Mouse (Mus musculus) lung, adult 10 weeks (tissue): ENCODE measurements around the gene Nhlrc4. TPM values are rescaled to one million over a fixed set of nuclear protein-coding genes. Genes with fewer than 3 reads are reported as not detected.

ENCODE experiments used
- polyA plus RNA-seq: library from polyadenylated mRNA; stranded (reverse); fragments of 350-450 nt; fragmentation: Illumina TruSeq; extraction: RNeasy Lipid Tissue Mini Kit (QIAGEN cat#74804); gene quantifications from one replicate; pipeline ENCODE4 v1.2.3, GENCODE M21; 2014; ENCODE audit warnings: low read depth, low replicate concordance; ENCODE audit not compliant: insufficient read depth

Nhlrc4 gene
- 7.5 TPM for polyA plus RNA-seq

DNA sequence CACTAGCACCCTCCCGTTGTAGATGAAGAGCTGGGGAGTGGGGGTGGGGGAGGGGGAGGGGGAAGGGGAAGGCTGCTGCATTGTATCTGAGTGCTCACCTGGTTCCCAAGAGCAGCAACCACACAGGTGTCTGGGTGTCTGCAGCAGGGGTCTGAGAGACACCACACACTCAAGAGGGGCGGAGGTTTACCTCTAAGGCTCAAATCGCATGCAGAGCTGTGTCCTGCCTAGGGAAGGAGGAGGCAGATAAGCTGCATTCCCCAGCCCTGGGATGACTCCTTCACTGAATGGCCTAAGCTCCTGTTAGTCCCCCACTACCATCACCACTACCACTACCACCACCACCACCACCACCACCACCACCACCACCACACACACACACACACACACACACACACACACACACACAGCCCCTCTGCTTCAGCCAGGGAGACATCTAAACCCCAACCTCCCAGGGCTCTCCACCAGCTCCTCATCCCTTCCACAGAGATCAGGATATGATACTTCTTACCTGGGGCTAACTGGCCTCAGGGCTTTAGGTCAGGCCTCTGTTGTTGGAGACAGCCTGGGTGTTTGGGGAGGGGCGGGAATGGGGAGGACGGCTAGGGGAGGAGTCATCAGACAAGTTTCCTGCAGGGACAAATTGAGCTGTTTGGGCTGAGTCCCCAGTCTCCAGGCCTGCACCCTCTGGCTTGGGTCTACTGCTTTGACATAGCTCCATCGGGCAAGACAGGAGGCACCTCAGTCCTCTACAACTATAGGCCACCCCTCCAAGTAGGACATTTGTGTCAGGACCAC, at the start of gene Nhlrc4, which contains the start of gene Pigq:
Gene Nhlrc4, minus strand, starts transcription at position 596 of the 798 bp plus-strand sequence.
Gene Pigq, minus strand, starts transcription at position 571 of the 798 bp plus-strand sequence.

DNA sequence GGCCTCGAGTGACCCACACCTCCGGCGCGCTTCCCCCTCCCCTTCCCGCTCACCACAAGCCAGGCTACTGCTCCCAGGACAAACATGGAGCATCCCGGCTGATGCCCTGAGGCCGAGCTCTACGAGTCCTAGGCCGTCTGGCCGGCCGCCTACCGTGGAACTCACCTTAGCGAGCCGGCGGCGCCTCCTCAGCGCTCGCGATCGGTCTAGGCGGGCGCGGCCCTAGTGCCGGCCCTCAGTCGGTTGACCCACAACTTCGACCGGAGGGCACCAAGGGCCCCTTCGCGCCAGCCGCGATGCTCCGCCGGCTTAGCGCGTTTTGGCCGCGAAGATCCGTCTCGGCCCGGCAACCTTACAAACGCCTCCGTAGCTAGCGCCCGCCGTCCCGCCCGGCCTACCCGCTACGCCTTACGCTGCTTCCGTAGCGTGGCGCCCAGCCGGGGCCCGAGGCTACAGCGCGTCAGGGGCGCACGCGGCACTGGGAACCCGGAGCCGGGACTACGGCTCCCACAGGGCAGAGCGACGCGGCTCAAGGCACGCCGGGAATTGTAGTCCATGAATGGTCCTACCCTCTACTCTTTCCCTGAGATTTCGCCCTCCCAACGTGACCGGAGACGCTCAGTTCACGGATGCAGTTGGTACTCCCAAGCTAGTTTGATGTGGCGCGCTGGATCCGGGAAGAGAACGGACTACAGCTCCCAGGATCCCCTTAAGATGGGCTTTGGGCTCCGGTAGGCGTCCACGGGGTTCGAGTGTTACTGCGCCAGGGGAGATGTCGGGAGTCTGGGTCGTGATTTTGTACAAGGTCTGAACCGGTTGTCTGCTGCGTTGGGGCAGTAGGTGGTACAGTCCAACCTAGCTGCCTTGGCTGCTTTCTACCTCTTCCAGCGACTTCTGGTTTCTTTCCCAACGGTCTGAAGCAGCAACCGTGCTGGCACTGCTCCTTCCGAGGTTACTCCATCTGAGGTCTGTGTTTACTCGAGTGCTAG, 40.8 kb upstream of the Nhlrc4 start, which contains the start of gene Capn15:
Gene Capn15, minus strand, starts transcription at position 491 of the 989 bp plus-strand sequence.

DNA sequence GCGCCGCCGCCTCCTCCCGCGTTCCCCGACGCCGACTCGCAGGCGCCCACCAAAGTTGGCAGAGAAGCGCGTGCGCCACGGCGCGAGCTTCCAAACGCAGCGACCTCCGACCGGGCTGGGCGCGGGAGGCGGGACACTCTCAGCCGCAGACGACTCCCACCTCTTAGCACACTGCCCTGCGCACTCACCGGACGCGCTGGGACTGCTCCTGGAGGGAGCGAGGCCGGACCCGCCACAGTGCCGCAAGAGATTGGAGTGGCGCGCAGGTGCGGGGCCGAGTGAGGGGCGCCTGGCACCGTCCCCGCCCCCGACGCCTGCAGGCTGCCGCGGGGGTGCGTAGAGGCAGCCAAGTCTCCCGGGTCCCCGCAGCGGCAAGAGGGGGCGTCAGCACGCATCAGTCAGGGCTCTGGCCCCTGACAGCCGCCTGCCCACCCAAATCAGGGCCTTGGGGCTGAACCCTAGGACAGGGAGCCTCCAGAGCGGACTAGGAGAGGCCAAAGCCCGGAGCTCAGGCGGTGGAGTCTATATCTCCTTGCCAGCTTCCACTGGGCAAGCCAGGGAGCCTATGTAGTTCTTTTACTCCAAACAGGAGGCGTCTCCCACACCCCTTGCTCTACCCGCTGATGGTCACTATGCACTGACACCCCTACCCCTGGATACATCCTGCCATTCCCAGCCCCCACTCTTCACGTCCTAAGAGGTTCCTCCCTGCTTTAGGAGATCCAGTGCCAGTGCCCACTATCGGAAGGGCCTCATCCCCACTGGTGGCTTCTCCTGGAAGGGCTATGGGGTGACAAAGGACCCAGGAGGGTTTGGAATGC, 7.3 kb upstream of the Nhlrc4 start, which contains the start of gene A930017K11Rik:
Gene A930017K11Rik, minus strand, starts transcription at position 763 of the 821 bp plus-strand sequence.

DNA sequence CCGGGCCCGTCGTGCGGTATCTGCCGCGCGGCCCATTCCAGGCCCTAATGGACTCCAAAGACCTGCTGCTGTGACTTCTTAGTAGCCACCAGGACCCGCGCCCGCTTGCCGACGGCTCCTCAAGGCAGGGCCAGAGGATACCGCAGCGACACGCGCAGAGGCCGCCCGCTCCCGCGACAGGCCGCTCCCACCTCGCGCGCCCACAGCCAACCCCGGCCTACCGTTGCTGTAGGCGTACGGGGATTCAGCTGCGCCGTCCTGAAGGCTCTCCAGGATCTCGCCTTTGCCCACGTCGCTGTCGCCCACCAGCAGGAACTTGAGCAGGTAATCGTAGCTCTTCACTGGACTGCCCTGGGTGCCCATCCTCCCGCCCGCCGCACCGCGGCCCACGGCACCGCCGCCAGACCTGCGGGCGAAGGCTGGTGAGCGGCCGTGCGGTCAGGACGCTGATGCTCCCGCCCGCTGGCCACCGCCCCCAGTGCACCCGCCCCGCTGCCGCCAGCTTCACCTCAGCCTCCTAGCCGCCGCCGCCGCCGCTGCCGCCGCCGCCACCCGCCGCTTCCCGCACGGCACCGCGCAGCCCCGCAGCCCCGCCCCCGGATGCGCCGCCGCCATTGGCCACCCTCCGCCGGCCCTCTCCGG, 25.5 kb downstream of the Nhlrc4 start, which contains the start of gene Rab40c:
Gene Rab40c, minus strand, starts transcription at position 584 of the 642 bp plus-strand sequence.

Other genes starting within 250 kb of the Nhlrc4 start
- gene Gng13, start 227.8 kb downstream of the Nhlrc4 start, polyA plus RNA-seq: 0.90 TPM
- 1.0 TPM for gene Chtf18, start 217.5 kb downstream of the Nhlrc4 start, polyA plus RNA-seq
- gene Rpusd1, start 217.3 kb downstream of the Nhlrc4 start, polyA plus RNA-seq: 9.4 TPM
- not detected for gene Mslnl, start 208.9 kb downstream of the Nhlrc4 start, polyA plus RNA-seq
- gene Msln, start 190.6 kb downstream of the Nhlrc4 start, polyA plus RNA-seq: 49.1 TPM
- gene Narfl, start 171.2 kb downstream of the Nhlrc4 start, polyA plus RNA-seq: 12.8 TPM
- 24.0 TPM for gene Haghl, start 159.3 kb downstream of the Nhlrc4 start, polyA plus RNA-seq
- 10.3 TPM for gene Ccdc78, start 158.4 kb downstream of the Nhlrc4 start, polyA plus RNA-seq
- gene Fam173a, start 152.1 kb downstream of the Nhlrc4 start, polyA plus RNA-seq: 73.2 TPM
- gene AC134908.4, start 149.3 kb downstream of the Nhlrc4 start, polyA plus RNA-seq: not detected
- 24.7 TPM for gene Metrn, start 147.8 kb downstream of the Nhlrc4 start, polyA plus RNA-seq
- gene Fbxl16, start 135.9 kb downstream of the Nhlrc4 start, polyA plus RNA-seq: 1.5 TPM
- 6.9 TPM for gene Wdr24, start 121.3 kb downstream of the Nhlrc4 start, polyA plus RNA-seq
- 26.4 TPM for gene Jmjd8, start 116.1 kb downstream of the Nhlrc4 start, polyA plus RNA-seq
- gene Stub1, start 111.6 kb downstream of the Nhlrc4 start, polyA plus RNA-seq: 114 TPM
- 2.0 TPM for gene Rhbdl1, start 107.7 kb downstream of the Nhlrc4 start, polyA plus RNA-seq
- gene Gm20683, start 103.2 kb downstream of the Nhlrc4 start, polyA plus RNA-seq: 2.7 TPM
- gene Rhot2, start 100.1 kb downstream of the Nhlrc4 start, polyA plus RNA-seq: 17.7 TPM
- gene Wdr90, start 83.5 kb downstream of the Nhlrc4 start, polyA plus RNA-seq: 7.7 TPM
- 17.9 TPM for gene Mcrip2, start 76.2 kb downstream of the Nhlrc4 start, polyA plus RNA-seq
- 42.2 TPM for gene Mettl26, start 69.9 kb downstream of the Nhlrc4 start, polyA plus RNA-seq
- gene Wfikkn1, start 64.1 kb downstream of the Nhlrc4 start, polyA plus RNA-seq: 0.25 TPM
- 16.6 TPM for gene Rab40c, start 25.2 kb downstream of the Nhlrc4 start, polyA plus RNA-seq
- gene Pigq, start within 50 bp of the Nhlrc4 start, polyA plus RNA-seq: 34.5 TPM
- not detected for gene A930017K11Rik, start 7.6 kb upstream of the Nhlrc4 start, polyA plus RNA-seq
- gene Capn15, start 40.8 kb upstream of the Nhlrc4 start, polyA plus RNA-seq: 6.4 TPM
- gene Rab11fip3, start 124.6 kb upstream of the Nhlrc4 start, polyA plus RNA-seq: 10.4 TPM
- gene Decr2, start 145.4 kb upstream of the Nhlrc4 start, polyA plus RNA-seq: 9.6 TPM
- gene Nme4, start 150.6 kb upstream of the Nhlrc4 start, polyA plus RNA-seq: 3.2 TPM
- 10.8 TPM for gene Tmem8, start 168.3 kb upstream of the Nhlrc4 start, polyA plus RNA-seq
- 76.8 TPM for gene Mrpl28, start 178.5 kb upstream of the Nhlrc4 start, polyA plus RNA-seq
- gene Axin1, start 193.7 kb upstream of the Nhlrc4 start, polyA plus RNA-seq: 18.3 TPM